8 mouse cellular contexts compared by ENCODE assay signal in the genomic region with DNA sequence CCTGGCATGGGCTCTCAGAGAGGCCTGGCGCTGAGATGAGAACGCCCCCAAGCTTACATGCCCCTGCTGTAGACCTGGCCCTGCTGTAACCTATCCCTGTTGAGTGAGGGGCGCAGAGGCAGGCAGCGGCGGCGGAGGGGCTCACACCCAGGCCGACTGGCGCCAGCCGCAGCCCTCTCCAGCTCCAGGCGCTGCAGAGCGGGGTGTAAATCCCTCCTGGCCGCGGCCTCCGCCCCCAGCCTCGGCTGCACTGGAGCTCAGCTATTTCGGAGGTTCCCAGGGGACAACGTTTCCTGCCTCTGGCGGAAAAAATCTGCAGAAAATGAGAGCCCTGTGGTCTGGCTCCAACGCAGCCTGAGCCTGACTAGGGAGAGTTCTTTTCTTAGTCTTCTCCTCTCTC. TPM values are rescaled to one million over a fixed set of nuclear protein-coding genes. Genes with fewer than 3 reads are reported as not detected.
DNase-seq lines count a peak whose midpoint lies in the region; ATAC-seq lines count a peak whose summit lies in the region.

No protein-coding gene starts in this region.

- 0 out of 2 replicates have a peak, but pooled peaks cover 5% of the 10 kb centered on the region for H3K4me1 ChIP-seq in forebrain, embryonic 11.5 days (replicated peaks; ENCODE audit: control insufficient read depth, insufficient read depth, low read length)
- H3K4me1 ChIP-seq in forebrain, embryonic 15.5 days: peaks cover 11% of the 10 kb centered on the region; the same call in 1 of the 2 replicates
- H3K4me1 ChIP-seq in intestine, embryonic 15.5 days (replicated peaks): peaks cover 32% of the 10 kb centered on the region
- H3K4me1 ChIP-seq in liver, embryonic 15.5 days (replicated peaks): peaks cover 22% of the 10 kb centered on the region
- peaks cover 35% of the 10 kb centered on the region for H3K4me1 ChIP-seq in stomach, embryonic 16.5 days (ENCODE audit: control insufficient read depth, insufficient read depth, low read length)

- no peak overlapping the region for H3K27ac ChIP-seq in forebrain, embryonic 11.5 days (ENCODE audit: low read depth, low read length)
- H3K27ac ChIP-seq in forebrain, embryonic 15.5 days (replicated peaks): no peak overlapping the region
- H3K27ac ChIP-seq in intestine, embryonic 15.5 days: peak overlapping the region; percentile 89
- H3K27ac ChIP-seq in liver, embryonic 15.5 days (replicated peaks): peak overlapping the region; percentile 80
- peak overlapping the region; percentile 90 for H3K27ac ChIP-seq in stomach, embryonic 16.5 days (ENCODE audit: low read length)

- H3K36me3 ChIP-seq in forebrain, embryonic 11.5 days (ENCODE audit: control insufficient read depth, insufficient read depth, low read length): no peaks in the 10 kb centered on the region
- H3K36me3 ChIP-seq in forebrain, embryonic 15.5 days: no peaks in the 10 kb centered on the region
- H3K36me3 ChIP-seq in intestine, embryonic 15.5 days: no peaks in the 10 kb centered on the region
- no peaks in the 10 kb centered on the region for H3K36me3 ChIP-seq in liver, embryonic 15.5 days (replicated peaks)
- no peaks in the 10 kb centered on the region for H3K36me3 ChIP-seq in stomach, embryonic 16.5 days (ENCODE audit: control insufficient read depth, insufficient read depth, low read length)

- H3K9me3 ChIP-seq in forebrain, embryonic 11.5 days (ENCODE audit: control insufficient read depth, low read length): no peaks in the 10 kb centered on the region
- no peaks in the 10 kb centered on the region for H3K9me3 ChIP-seq in forebrain, embryonic 15.5 days
- no peaks in the 10 kb centered on the region for H3K9me3 ChIP-seq in intestine, embryonic 15.5 days
- no peaks in the 10 kb centered on the region for H3K9me3 ChIP-seq in liver, embryonic 15.5 days (replicated peaks)
- no peaks in the 10 kb centered on the region for H3K9me3 ChIP-seq in stomach, embryonic 16.5 days (replicated peaks; ENCODE audit: control insufficient read depth, low read length)

- no peak overlapping the region for H3K4me3 ChIP-seq in forebrain, embryonic 11.5 days (ENCODE audit: low read depth, low read length)
- H3K4me3 ChIP-seq in forebrain, embryonic 15.5 days: no peak overlapping the region
- peak overlapping the region; percentile 17; the same call in 1 of the 2 replicates for H3K4me3 ChIP-seq in intestine, embryonic 15.5 days (replicated peaks)
- peak overlapping the region; percentile 31 for H3K4me3 ChIP-seq in liver, embryonic 15.5 days (replicated peaks)
- no peak overlapping the region for H3K4me3 ChIP-seq in stomach, embryonic 16.5 days (replicated peaks; ENCODE audit: low read length)

- no peak for ATAC-seq in forebrain, embryonic 11.5 days (replicated peaks; ENCODE audit: low FRiP score)
- no peak for ATAC-seq in forebrain, embryonic 15.5 days (replicated peaks)
- ATAC-seq in intestine, embryonic 15.5 days: peak; percentile 37; the same call in 1 of the 2 replicates
- peak; percentile 19 for ATAC-seq in liver, embryonic 15.5 days (ENCODE audit: insufficient read depth)
- ATAC-seq in stomach, embryonic 16.5 days (ENCODE audit: insufficient read depth, low FRiP score): no peak

- H3K4me2 ChIP-seq in forebrain, embryonic 11.5 days (ENCODE audit: low read depth, low read length, severe bottlenecking): no peak overlapping the region
- H3K4me2 ChIP-seq in forebrain, embryonic 15.5 days (replicated peaks): no peak overlapping the region
- peak overlapping the region; percentile 47 for H3K4me2 ChIP-seq in intestine, embryonic 15.5 days (replicated peaks)
- peak overlapping the region; percentile 47 for H3K4me2 ChIP-seq in liver, embryonic 15.5 days
- peak overlapping the region; percentile 43; the same call in 1 of the 2 replicates for H3K4me2 ChIP-seq in stomach, embryonic 16.5 days (ENCODE audit: low read depth, low read length)

- no peak overlapping the region; the same call in 1 of the 2 replicates for H3K9ac ChIP-seq in forebrain, embryonic 11.5 days (ENCODE audit: low read length)
- no peak overlapping the region for H3K9ac ChIP-seq in forebrain, embryonic 15.5 days (replicated peaks)
- H3K9ac ChIP-seq in intestine, embryonic 15.5 days: peak overlapping the region; percentile 37; the same call in 1 of the 2 replicates
- peak overlapping the region; percentile 30; the same call in 1 of the 2 replicates for H3K9ac ChIP-seq in liver, embryonic 15.5 days
- H3K9ac ChIP-seq in stomach, embryonic 16.5 days (ENCODE audit: low read length): peak overlapping the region; percentile 64

- WGBS in forebrain, embryonic 11.5 days: 25% methylated on average over 19 of the region's 19 CpGs
- WGBS in forebrain, embryonic 15.5 days: 30% methylated on average over 19 of the region's 19 CpGs
- 9% methylated on average over 18 of the region's 19 CpGs for WGBS in intestine, embryonic 15.5 days
- WGBS in liver, embryonic 15.5 days (ENCODE audit: insufficient replicate concordance): 29% methylated on average over 19 of the region's 19 CpGs
- 12% methylated on average over 19 of the region's 19 CpGs for WGBS in stomach, embryonic 16.5 days

- peak; percentile 68 for DNase-seq in forebrain, embryonic 11.5 days (ENCODE audit: low spot score)
- DNase-seq in gastrocnemius, postnatal 25 days: peak; percentile 80
- no peak for DNase-seq in right cerebral cortex, postnatal 4 days
- DNase-seq in cerebellum, adult 8-10 months: no peak

- H3K27me3 ChIP-seq in forebrain, embryonic 11.5 days (ENCODE audit: control insufficient read depth, insufficient read depth, low read length): 0 out of 2 replicates have a peak, but pooled peaks cover 1% of the 10 kb centered on the region
- H3K27me3 ChIP-seq in forebrain, embryonic 15.5 days: no peaks in the 10 kb centered on the region
- 0 out of 2 replicates have a peak, but pooled peaks cover 1% of the 10 kb centered on the region for H3K27me3 ChIP-seq in intestine, embryonic 15.5 days (replicated peaks)
- H3K27me3 ChIP-seq in liver, embryonic 15.5 days: no peaks in the 10 kb centered on the region; the same call in 1 of the 2 replicates
- H3K27me3 ChIP-seq in stomach, embryonic 16.5 days (ENCODE audit: control insufficient read depth, insufficient read depth, low read length): no peaks in the 10 kb centered on the region

RNA-seq across cellular contexts. Expression of a gene that starts 27.7 kb away (rescaled TPM):
- polyA plus RNA-seq in forebrain, embryonic 11.5 days (2014; fragmentation: Nextera tagmentation; extraction: Ambion mirVana): 25.1 and 27.8 TPM in 2 replicates
- polyA plus RNA-seq in forebrain, embryonic 15.5 days (2015; fragmentation: Nextera tagmentation; extraction: Ambion mirVana): 2.1 and 2.7 TPM in 2 replicates
- 1 to 10 TPM; 1.3 TPM for total RNA-seq in gastrocnemius, postnatal 25 days (2021)
- polyA plus RNA-seq in intestine, embryonic 15.5 days (2015; fragmentation: Nextera tagmentation; extraction: Ambion mirVana): 14.3 and 16.1 TPM in 2 replicates
- polyA plus RNA-seq in liver, embryonic 15.5 days (2015; fragmentation: Nextera tagmentation; extraction: Ambion mirVana): 1.6 and 1.9 TPM in 2 replicates
- polyA plus RNA-seq in stomach, embryonic 16.5 days (2015; fragmentation: Nextera tagmentation; extraction: Ambion mirVana): 15.5 and 15.9 TPM in 2 replicates

Comparison
In these comparisons a context has a peak if more than half of its experiments do, and no peak if none do; other contexts are left out.
1. ATAC-seq: peak in intestine, embryonic 15.5 days (single experiment) and liver, embryonic 15.5 days (single experiment); none in forebrain, embryonic 11.5 days (single experiment), forebrain, embryonic 15.5 days (single experiment) and stomach, embryonic 16.5 days (single experiment).
2. DNase-seq: peak in forebrain, embryonic 11.5 days (single experiment) and gastrocnemius, postnatal 25 days (single experiment); none in right cerebral cortex, postnatal 4 days (single experiment) and cerebellum, adult 8-10 months (single experiment).
3. H3K27ac ChIP-seq: peak in intestine, embryonic 15.5 days (single experiment), liver, embryonic 15.5 days (single experiment) and stomach, embryonic 16.5 days (single experiment); none in forebrain, embryonic 11.5 days (single experiment) and forebrain, embryonic 15.5 days (single experiment).
4. H3K4me2 ChIP-seq: peak in intestine, embryonic 15.5 days (single experiment), liver, embryonic 15.5 days (single experiment) and stomach, embryonic 16.5 days (single experiment); none in forebrain, embryonic 11.5 days (single experiment) and forebrain, embryonic 15.5 days (single experiment).
5. H3K4me3 ChIP-seq: peak in intestine, embryonic 15.5 days (single experiment) and liver, embryonic 15.5 days (single experiment); none in forebrain, embryonic 11.5 days (single experiment), forebrain, embryonic 15.5 days (single experiment) and stomach, embryonic 16.5 days (single experiment).
6. H3K9ac ChIP-seq: peak in intestine, embryonic 15.5 days (single experiment), liver, embryonic 15.5 days (single experiment) and stomach, embryonic 16.5 days (single experiment); none in forebrain, embryonic 11.5 days (single experiment) and forebrain, embryonic 15.5 days (single experiment).